Mouse (Mus musculus) heart, postnatal 0 days (tissue): ENCODE measurements around the gene Stk38l. TPM values are rescaled to one million over a fixed set of nuclear protein-coding genes. Genes with fewer than 3 reads are reported as not detected.

Experiments
- ATAC-seq: fragments of 200-750 bp; cut with Nextera tagmentation; 2 replicates; pipeline ENCODE4 v1.8.0; 2017; ENCODE audit warnings: low read depth, moderate number of reproducible peaks, moderate library complexity; ENCODE audit not compliant: insufficient read depth
- DNase-seq: peaks from one replicate; pipeline ENCODE4 v3.0.0-alpha.2; 2016; ENCODE audit warnings: low spot score
- H3K27ac ChIP-seq: fragments of 300-500 bp; sonication (generic); 2 replicates; pipeline ENCODE4 v1.5.1; 2014; ENCODE audit warnings: low read depth, mild to moderate bottlenecking
- H3K27me3 ChIP-seq: fragments of 300-500 bp; sonication (generic); 2 replicates; pipeline ENCODE4 v1.6.1; 2014; ENCODE audit warnings: low read length, mixed read lengths; ENCODE audit not compliant: control insufficient read depth, insufficient read depth
- H3K36me3 ChIP-seq: fragments of 300-500 bp; sonication (generic); replicated peaks from 2 replicates; pipeline ENCODE4 v1.6.1; 2014; ENCODE audit warnings: low read length, mixed read lengths; ENCODE audit not compliant: control insufficient read depth, insufficient read depth
- H3K4me1 ChIP-seq: fragments of 300-500 bp; sonication (generic); 2 replicates; pipeline ENCODE4 v1.6.1; 2014; ENCODE audit warnings: antibody characterized with exemption; ENCODE audit not compliant: control insufficient read depth, insufficient read depth
- H3K4me2 ChIP-seq: fragments of 300-500 bp; sonication (generic); 2 replicates; pipeline ENCODE4 v1.6.1; 2014; ENCODE audit warnings: low read depth, mild to moderate bottlenecking, low read length, moderate library complexity
- H3K4me3 ChIP-seq: fragments of 300-500 bp; sonication (generic); 2 replicates; pipeline ENCODE4 v1.5.1; 2014; ENCODE audit warnings: low read depth, low read length
- H3K9ac ChIP-seq: fragments of 300-500 bp; sonication (generic); replicated peaks from 2 replicates; pipeline ENCODE4 v1.6.1; 2014; ENCODE audit warnings: low read depth, low read length, mixed read lengths
- H3K9me3 ChIP-seq: fragments of 300-500 bp; sonication (generic); replicated peaks from 2 replicates; pipeline ENCODE4 v1.6.1; 2016; ENCODE audit warnings: low read length; ENCODE audit not compliant: control insufficient read depth
- CTCF ChIP-seq: IDR thresholded peaks from 2 replicates; pipeline ENCODE4 v1.5.1; 2016; ENCODE audit warnings: antibody characterized with exemption, control low read depth, low read depth
- EP300 ChIP-seq: IDR thresholded peaks from 2 replicates; pipeline ENCODE4 v1.6.1; 2016; ENCODE audit warnings: antibody characterized with exemption, low read depth
- WGBS: fragments of 180-500 bp; shearing (Covaris S2); extraction: QIAGEN DNeasy Blood & Tissue Kit; methylation state at CpG from one replicate; pipeline ENCODE4 v1.1.7; 2014; 5-methylcytosine and 5-hydroxymethylcytosine counted together
- polyA plus RNA-seq: library from polyadenylated mRNA; unstranded; fragments of >200 nt; fragmentation: Nextera tagmentation; extraction: Ambion mirVana; gene quantifications from 2 replicates; pipeline ENCODE4 v1.2.1, GENCODE M21; 2015
- total RNA-seq: library from RNA; depleted of rRNA; stranded (reverse); fragments of >200 nt; gene quantifications from 2 replicates; pipeline ENCODE4 v1.2.3, GENCODE M21; 2014; ENCODE audit warnings: low replicate concordance

The Stk38l gene
- total and polyA plus RNA-seq, 2 experiments from 2014 or later, result 13.4 to 20.5 TPM

DNA sequence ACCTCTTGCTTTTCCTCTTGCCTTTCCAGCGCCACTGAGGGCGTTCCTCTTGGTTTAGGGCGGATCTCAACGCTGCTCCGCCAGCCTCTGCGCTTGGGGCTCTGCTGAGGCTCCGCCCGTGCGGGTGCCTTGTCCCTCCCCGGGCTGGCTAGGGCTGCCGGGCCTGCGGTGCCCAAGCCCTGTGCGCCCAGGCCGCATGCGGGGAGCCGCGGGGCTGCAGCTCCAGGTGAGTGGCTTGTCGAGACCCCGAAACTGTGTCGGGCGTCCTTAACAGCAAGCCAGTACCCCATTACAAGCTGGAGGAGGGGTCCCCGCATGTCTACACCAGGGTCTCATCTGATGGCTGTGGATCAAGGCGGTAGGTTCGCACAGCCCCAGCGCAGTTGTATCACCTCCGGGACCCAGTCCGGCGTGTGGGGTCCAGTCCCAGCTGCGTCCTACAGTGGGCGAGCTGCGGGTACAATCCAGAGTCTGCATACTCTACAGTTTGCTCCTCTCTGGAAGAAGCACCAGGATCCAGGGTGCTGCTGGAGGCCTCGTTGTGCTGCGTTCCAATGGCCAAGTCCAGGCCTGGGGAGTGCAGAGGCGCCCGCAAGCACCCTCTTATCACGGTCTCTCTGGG, 71.2 kb downstream of the Stk38l start, which contains the start of gene Arntl2:
TSS of gene Arntl2 (plus strand) at position 132 of the 622 bp plus-strand sequence.
- no peaks in the 10 kb centered on the region for H3K9me3 ChIP-seq
- TF ChIP-seq CTCF (no peak), EP300 (no peak)
- peak within 1 kb of the TSS; percentile 54 for H3K4me3 ChIP-seq
- peak within 1 kb of the TSS; percentile 80 for H3K4me2 ChIP-seq
- peaks cover 5% of the 10 kb centered on the region; the same call in 1 of the 2 replicates for H3K4me1 ChIP-seq
- 1% methylated on average over 36 of the region's 36 CpGs for WGBS
- H3K27ac ChIP-seq, result no peak within 1 kb of the TSS
- ATAC-seq (peak; percentile 97), DNase-seq (peak; percentile 76)
- no peaks in the 10 kb centered on the region for H3K27me3 ChIP-seq
- H3K9ac ChIP-seq, result peak within 1 kb of the TSS; percentile 57
- no peaks in the 10 kb centered on the region for H3K36me3 ChIP-seq

DNA sequence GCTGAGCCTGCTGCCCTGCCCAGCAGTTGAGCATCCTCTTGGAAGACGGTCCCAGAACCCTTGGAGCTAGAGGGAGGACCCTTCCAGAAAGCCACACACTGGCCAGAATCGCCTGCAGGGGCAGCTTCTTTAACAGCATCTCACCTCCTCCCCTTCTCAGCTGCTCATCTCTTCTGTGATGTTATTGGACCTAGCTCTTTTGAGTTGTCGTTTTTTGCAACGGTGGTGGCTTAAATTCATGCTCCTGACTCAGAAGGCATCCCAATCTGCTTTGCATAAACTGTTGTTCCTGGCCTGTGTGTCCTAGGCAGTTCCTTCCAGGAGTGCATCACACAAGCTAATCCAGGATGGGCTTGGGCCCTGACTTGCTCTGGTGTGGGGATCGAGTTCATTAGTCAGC, 72.7 kb downstream of the Stk38l start:
- WGBS, result 61% methylated on average over 5 of the region's 5 CpGs
- no peaks in the 10 kb centered on the region for H3K36me3 ChIP-seq
- no peaks in the 10 kb centered on the region for H3K27me3 ChIP-seq
- H3K9ac ChIP-seq, result no peak overlapping the region
- no peak overlapping the region for H3K4me2 ChIP-seq
- no peaks in the 10 kb centered on the region for H3K9me3 ChIP-seq
- no peak overlapping the region for H3K4me3 ChIP-seq
- H3K4me1 ChIP-seq, result peaks cover 5% of the 10 kb centered on the region; the same call in 1 of the 2 replicates
- TF ChIP-seq EP300 (no peak), CTCF (no peak)
- H3K27ac ChIP-seq, result no peak overlapping the region
- ATAC-seq (no peak), DNase-seq (no peak)

DNA sequence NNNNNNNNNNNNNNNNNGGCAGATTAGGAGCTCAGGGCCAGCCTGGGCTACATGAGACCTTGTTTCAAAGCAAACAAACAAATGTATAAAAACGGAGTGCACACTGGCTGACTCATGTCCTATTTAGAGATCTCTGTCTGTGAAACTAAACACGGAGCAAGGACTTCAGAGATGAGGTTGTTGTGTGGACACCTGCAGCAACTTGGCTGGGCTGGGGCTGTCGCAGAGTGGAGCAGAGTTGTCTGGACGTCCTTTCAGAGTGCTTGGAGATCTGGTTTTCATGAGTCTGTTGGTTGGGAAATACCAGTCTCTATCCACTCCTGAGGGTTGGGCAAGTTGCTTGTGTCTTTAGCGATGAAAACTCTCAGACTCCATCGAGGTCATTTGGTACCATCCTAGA, 85.2 kb downstream of the Stk38l start:
- Histone ChIP-seq H3K9me3 (no peaks in the 10 kb centered on the region), H3K27me3 (no peaks in the 10 kb centered on the region), H3K36me3 (peaks cover 20% of the 10 kb centered on the region; the same call in 1 of the 2 replicates), H3K4me3 (no peak overlapping the region), H3K4me2 (no peak overlapping the region), H3K27ac (no peak overlapping the region), H3K4me1 (no peaks in the 10 kb centered on the region), H3K9ac (no peak overlapping the region)
- TF ChIP-seq EP300 (no peak), CTCF (no peak)
- DNase-seq (no peak), ATAC-seq (no peak)
- 80% methylated on average over 6 of the region's 6 CpGs for WGBS

DNA sequence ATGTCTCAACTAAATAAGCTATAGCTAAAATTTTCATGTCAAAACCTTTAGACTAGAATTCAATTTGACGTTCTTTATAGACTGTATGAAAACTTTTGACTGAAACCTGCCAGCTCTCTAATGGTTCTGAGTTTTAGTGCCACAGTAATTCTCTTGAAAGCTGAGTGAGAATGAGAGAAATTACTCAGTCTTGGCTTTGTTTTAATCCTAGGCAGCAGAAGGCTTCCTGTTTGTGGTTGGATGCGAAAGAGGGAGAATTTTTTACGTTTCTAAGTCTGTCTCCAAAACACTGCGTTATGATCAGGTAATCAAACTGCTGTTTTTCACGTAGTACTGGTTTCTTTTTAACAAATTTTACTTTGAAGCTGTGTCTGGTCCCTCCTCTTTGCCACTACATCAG, 88.2 kb downstream of the Stk38l start:
- ATAC-seq, result no peak
- no peak overlapping the region for H3K9ac ChIP-seq
- H3K36me3 ChIP-seq, result peaks cover 17% of the 10 kb centered on the region; the same call in 1 of the 2 replicates

DNA sequence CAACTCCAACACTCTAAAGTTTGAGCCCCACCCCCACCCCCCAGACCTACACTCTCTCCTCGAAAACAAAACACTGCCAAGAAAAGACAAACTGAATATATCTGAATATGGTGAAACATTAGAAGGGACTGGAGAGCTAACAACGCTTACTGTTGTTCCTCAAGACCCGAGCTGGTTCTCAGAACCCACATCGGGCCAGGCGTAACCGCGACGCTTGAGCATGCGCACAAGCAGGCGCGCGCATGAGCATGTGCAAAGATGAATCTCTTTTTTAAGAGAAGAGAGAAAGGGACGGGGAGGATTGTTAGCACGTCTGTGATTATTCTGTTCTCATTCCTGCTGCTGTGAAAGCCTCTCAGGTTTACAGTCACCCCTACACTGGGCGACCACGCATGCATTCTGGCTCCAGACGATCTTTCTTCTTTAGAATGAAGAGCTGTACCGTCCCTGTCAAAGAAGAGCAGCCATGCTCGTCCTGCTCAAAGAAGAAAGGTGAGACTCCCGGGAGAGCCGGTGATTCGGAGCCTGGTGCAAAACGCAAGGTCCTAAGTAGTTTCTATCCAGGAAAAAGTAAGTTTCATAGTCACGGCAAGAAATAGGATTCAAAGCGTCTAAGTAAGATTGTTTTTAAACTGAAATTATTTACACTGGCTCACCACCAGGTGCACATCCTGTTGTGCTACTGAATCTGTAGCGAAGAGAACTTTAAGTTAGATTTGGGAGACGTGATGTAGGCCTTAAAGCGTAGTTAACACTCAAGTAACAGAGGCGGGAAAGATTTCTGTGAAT, 95.6 kb downstream of the Stk38l start:
- 81% methylated on average over 29 of the region's 29 CpGs for WGBS
- H3K4me2 ChIP-seq, result no peak overlapping the region
- no peaks in the 10 kb centered on the region for H3K36me3 ChIP-seq
- H3K27ac ChIP-seq, result no peak overlapping the region
- no peaks in the 10 kb centered on the region for H3K27me3 ChIP-seq
- no peak overlapping the region for H3K4me3 ChIP-seq
- no peaks in the 10 kb centered on the region for H3K9me3 ChIP-seq
- TF ChIP-seq EP300 (no peak), CTCF (no peak)
- no peaks in the 10 kb centered on the region for H3K4me1 ChIP-seq
- no peak overlapping the region for H3K9ac ChIP-seq
- DNase-seq (no peak), ATAC-seq (no peak)

More for the DNA sequence above, 88.2 kb downstream of the Stk38l start:
- Histone ChIP-seq H3K4me1 (no peaks in the 10 kb centered on the region), H3K27ac (no peak overlapping the region), H3K4me2 (no peak overlapping the region), H3K9me3 (no peaks in the 10 kb centered on the region), H3K4me3 (no peak overlapping the region), H3K27me3 (no peaks in the 10 kb centered on the region)
- 81% methylated on average over 5 of the region's 5 CpGs for WGBS
- no peak for DNase-seq
- TF ChIP-seq EP300 (no peak), CTCF (no peak)
